In the genomic region with DNA sequence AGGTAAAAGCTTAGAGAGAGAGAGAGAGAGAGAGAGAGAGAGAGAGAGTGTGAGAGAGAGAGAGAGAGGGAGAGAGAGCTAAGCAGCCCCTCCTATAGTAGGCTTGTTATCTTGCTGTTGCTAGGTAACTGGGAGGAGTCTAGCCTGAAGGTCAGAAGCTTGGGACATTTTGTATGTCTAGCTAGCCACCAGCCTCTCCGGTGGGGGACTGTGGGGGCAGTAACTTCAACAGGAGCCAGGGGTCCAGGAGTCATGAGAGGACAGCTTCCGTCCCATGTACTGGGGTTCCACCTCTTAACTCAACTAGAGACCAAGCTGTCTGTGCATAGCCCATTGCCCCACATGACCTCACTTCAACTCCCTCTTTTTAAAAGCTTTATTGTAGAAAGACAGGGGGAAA, we compare ENCODE assay signal across 18 mouse cellular contexts. TPM values are rescaled to one million over a fixed set of nuclear protein-coding genes. Genes with fewer than 3 reads are reported as not detected.
"Had no signal": no experiment of that assay in that cellular context is flagged by ENCODE, and none has a peak within 500 bp of the region (broad histone marks: within the 10 kb centered on the region; RNA-seq: fewer than 3 reads in every experiment).

No protein-coding gene starts in this region.

- H3K27ac ChIP-seq: left cerebral cortex, adult 2 months; limb, embryonic 10.5 days; liver, embryonic 15.5 days; midbrain, embryonic 13.5 days; stomach, embryonic 15.5 days had no signal

- H3K4me1 ChIP-seq: limb, embryonic 10.5 days; liver, embryonic 15.5 days; midbrain, embryonic 13.5 days; stomach, embryonic 15.5 days had no signal

- H3K4me2 ChIP-seq: liver, embryonic 11.5 days; liver, embryonic 15.5 days; midbrain, embryonic 13.5 days; stomach, embryonic 15.5 days had no signal

- H3K9ac ChIP-seq: liver, embryonic 15.5 days; midbrain, embryonic 13.5 days; stomach, embryonic 15.5 days had no signal

- ATAC-seq: lung, postnatal 0 days; midbrain, embryonic 13.5 days had no signal

- DNase-seq: kidney, postnatal 14 days; lung, adult 2 months; lung, postnatal 36 days; right cerebral cortex, postnatal 14 days; thymus, postnatal 4 days had no signal

- H3K27me3 ChIP-seq: liver, embryonic 15.5 days; midbrain, embryonic 13.5 days; stomach, embryonic 15.5 days had no signal

- H3K9me3 ChIP-seq: limb, embryonic 10.5 days; liver, embryonic 15.5 days; midbrain, embryonic 13.5 days; stomach, embryonic 15.5 days had no signal

- H3K36me3 ChIP-seq: limb, embryonic 10.5 days; liver, embryonic 15.5 days; midbrain, embryonic 13.5 days; stomach, embryonic 15.5 days had no signal

- H3K4me3 ChIP-seq: left cerebral cortex, adult 2 months; limb, embryonic 10.5 days; liver, embryonic 15.5 days; midbrain, embryonic 13.5 days; stomach, embryonic 15.5 days had no signal

RNA-seq across cellular contexts. Expression of a gene that starts 12.6 kb away (rescaled TPM):
- total RNA-seq: layer of hippocampus, adult 8-10 months; layer of hippocampus, postnatal 25 days; left cerebral cortex, adult 2 months; left cerebral cortex, postnatal 14 days; megakaryocyte progenitor cell, adult 5-6 weeks; midbrain, postnatal 0 days had no signal
- polyA plus RNA-seq: limb, embryonic 10.5 days; liver, embryonic 11.5 days; liver, embryonic 15.5 days; lung, postnatal 0 days; midbrain, postnatal 0 days; neural tube, embryonic 14.5 days; stomach, embryonic 15.5 days had no signal
